Mouse (Mus musculus) embryonic fibroblast, embryonic 13.5 days (primary cell): Measurements from ENCODE around the gene Mamdc2.

Experiments
- CTCF ChIP-seq: IDR thresholded peaks from 2 replicates; pipeline ENCODE4 v1.5.1; 2011; ENCODE audit warnings: mild to moderate bottlenecking, control low read depth, low read length, moderate library complexity, borderline replicate concordance; ENCODE audit not compliant: insufficient read depth
- POLR2A ChIP-seq: IDR thresholded peaks from 2 replicates; pipeline ENCODE4 v1.6.1; 2011; ENCODE audit warnings: low read depth, mild to moderate bottlenecking, control low read depth, low read length, moderate library complexity

DNA sequence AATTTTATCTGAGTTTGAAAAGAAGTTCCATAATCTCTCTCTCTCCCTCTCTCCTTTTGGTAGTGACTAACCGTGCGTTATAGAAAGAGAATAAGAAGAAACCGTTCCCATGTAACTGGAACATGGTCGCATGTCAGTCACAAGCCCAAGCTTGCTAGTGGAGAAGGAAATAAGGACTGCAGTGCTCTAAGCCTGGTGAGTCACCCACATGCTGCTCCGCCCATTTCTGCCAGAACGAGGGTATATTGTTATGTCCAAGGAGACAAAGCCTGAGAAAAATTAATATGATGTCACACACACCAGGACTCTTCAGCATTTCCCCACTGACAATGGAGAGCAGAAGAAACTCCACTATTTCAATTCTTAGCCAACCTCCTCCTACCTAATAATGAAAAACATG lies 93.5 kb downstream of the Mamdc2 start:
- no peak for TF ChIP-seq POLR2A
- TF ChIP-seq CTCF, result no peak
